Mouse (Mus musculus) left cerebral cortex, adult 8-10 months (tissue): ENCODE measurements around the gene Gfpt1. TPM values are rescaled to one million over a fixed set of nuclear protein-coding genes. Genes with fewer than 3 reads are reported as not detected.
"Not testable (repeated sequence)": the region's sequence is repeated elsewhere in the genome, so short reads cannot be mapped to it uniquely, and the experiment has no call there.

Source experiments
- DNase-seq, 2 experiments: peaks; one replicate each; pipeline ENCODE4 v3.0.0; 2022; ENCODE audit warnings: low spot score in 2 of 2
- total RNA-seq, 4 experiments: library from RNA; stranded (reverse); gene quantifications; 2 replicates each; pipeline ENCODE4 v1.2.4; 2022

Gene Gfpt1
- total RNA-seq, 4 experiments from 2014 or later: 45.1 to 59.7 (median 50.4) TPM

DNA sequence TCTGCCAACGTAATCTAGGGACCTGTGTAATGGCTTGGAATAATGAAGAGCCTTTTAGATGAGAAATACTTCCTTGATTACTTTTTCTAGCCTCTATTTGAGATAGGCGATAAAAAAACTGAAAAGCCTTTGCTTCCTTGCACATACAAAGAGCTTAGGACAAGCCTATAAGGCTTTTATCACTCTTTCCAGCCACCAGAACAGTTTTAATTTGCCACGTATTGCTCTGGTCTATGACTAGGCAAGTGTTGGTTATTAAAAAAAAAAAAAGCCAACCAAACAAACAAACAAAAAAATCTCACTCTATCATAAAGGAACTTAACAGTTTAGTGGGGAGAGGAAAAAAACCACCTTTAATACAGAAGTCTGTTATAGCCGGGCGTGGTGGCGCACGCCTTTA, 1.2 kb upstream of the Gfpt1 start:
- no peak for DNase-seq

DNA sequence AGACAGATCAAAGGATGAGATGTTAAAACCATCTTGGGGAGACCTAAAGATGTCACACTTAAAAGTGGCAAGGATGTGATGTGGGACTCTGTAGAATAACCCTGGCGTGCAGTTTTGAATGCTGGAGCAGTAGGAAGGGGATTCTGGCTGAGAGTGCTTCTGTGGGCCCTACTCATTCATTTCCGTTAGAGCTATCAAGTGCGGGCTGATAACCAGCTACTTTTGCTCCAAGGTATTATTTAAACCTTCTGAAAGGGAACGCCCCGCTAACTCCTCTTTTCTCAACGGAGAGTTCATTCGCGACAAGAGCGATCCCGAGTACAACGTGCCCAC, 676 bp upstream of the Gfpt1 start:
- DNase-seq: no peak

DNA sequence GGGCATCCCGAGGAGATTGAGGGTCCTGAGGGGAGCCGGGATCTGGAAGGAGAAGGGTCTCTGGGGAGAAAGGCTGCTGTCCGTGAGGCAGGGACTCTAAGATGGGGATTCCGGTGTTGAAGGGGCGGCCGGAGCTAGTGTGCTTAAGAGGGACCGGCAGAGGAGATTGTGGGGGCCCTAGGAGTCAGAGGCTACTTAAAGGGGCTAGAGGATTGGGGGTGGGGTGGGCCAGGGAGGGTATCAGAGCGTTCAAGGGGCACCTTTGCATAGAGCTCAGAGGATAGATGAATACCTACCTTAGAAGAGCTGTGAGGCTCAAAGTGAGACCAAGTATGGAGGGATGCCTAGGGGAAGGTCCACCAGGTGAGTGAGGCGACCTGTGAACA, 478 bp downstream of the Gfpt1 start:
- DNase-seq: no peak

- no peak for DNase-seq
Measured at GRCm38 (mm10) chr6:87044895-87045294, 2.2 kb downstream of the Gfpt1 start.

DNA sequence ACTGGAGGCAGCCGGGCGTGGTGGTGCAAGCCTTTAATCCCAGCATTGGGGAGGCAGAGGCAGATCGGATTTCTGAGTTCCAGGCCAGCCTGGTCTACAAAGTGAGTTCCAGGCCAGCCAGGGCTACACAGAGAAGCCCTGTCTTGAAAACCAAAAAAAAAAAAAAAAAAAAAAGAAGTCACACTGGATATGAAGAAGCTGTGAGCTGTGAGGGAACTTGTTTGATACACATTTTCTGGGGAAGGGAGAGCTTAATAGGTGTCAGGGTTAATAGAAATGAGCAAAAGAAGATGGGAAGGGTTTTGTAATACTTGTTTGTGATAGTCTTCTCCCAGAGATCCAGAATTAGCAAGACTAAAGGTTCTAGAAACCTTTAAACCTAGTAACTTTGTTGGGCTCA, 2.9 kb downstream of the Gfpt1 start:
- no peak for DNase-seq

- not testable (repeated sequence) for DNase-seq
Measured at GRCm38 (mm10) chr6:87048712-87049111, 6.1 kb downstream of the Gfpt1 start.

DNA sequence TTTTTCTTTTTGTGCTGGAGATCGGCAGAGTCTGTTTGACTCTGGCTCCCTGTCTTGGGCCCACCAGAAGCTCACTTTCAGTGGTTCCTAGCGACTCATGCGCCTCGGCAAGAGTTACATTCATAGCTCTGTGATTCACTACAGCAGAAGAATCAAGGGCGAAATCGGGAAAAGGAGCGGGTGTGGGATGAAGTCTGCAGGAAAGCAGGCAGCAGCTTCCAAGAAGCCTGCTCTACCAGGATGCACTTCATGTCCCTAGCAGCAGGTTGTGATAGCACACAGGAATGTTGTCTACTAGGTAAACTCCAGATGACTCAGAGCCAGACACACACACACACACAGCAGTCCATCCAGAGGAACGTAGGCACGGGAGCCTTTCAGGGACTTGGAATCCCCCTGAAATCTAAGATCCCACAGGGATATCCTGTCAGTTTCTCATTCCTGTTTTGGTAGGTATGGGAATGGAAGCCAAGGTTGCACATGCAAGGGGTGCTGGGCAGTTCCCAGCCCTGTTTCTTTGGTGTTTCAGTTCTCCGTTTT, 9.3 kb downstream of the Gfpt1 start:
- peak in 1 of 2 experiments; percentile 48 for DNase-seq

DNA sequence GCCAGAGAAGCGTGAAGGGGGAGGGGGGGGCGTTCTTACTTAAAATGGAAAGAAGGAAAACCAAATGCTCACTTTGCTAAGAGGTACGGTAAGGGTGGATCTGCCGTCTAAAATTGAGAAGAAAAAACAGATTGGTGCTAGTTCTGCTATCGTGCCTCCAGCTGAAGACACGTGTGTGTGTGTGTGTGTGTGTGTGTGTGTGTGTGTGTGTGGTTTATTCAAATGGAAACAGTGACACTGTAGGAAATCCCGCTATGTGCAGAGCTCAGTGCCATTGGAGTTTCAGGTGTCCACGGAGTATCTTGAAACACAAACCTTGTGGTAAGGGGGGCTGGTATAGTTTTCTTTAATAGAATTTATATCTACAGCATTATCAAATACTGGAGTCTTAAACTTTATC, 11.5 kb downstream of the Gfpt1 start:
- no peak for DNase-seq

DNA sequence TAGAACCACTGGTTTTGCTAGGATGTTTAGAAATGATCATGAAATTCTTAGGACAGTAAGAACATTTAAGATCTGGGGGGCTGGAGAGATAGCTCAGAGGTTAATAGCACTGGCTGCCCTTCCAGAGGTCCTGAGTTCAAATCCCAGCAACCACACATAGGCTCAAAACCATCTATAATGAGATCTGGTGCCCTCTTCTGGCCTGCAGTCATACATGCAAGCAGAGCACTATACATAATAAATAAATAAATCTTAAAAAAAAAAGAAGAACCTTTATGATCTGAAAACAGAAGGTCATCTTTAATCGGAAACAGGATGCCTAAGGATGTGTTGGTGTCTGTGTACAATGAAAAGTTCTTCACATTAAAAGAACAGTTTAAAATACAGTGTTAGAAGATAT, 17.1 kb downstream of the Gfpt1 start:
- DNase-seq: no peak

- no peak for DNase-seq
Measured at GRCm38 (mm10) chr6:87063586-87063985, 20.9 kb downstream of the Gfpt1 start.

DNA sequence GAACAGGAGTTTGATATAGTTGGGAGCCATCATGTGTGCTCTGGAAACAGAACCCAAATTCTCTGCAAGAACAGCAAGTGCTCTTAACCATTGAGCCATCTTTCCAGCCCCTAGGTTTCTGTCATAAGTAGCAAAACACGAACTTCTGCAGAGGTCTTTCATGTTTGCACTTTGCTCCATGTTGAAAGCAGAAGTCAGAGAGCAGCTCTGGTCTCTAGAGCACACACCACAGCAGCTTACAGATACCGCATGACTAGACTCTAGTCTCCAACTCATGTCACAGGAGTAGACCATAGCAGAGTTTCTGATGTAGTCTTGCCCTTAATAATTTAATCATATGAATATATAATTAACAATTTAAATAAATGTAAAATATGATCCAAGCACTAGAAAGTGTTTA, 25.6 kb downstream of the Gfpt1 start:
- no peak for DNase-seq

- DNase-seq: no peak
Measured at GRCm38 (mm10) chr6:87069195-87069900, 26.7 kb downstream of the Gfpt1 start.

- DNase-seq: no peak
Measured at GRCm38 (mm10) chr6:87070641-87071040, 28.0 kb downstream of the Gfpt1 start.

DNA sequence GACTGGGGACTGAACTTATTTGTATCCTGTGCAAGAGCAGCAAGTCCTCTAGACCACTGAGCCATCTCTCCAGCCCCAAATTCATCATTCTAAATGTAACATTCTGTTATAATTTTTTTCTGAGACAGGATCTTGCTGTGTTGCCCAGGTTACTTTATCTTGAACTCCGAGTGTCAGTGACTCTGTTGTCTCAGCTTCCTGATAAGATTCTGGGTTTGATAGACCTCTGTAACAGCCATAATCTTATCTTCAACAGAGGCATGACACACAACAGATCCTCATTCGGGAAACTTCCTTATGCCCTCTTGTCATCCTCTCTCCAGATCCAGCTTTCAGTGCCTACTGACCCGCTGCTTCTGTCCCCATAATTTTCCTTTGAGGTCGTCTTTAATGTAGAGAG, 30.1 kb downstream of the Gfpt1 start:
- no peak for DNase-seq

- DNase-seq: no peak
Measured at GRCm38 (mm10) chr6:87075092-87075685, 32.5 kb downstream of the Gfpt1 start.

DNA sequence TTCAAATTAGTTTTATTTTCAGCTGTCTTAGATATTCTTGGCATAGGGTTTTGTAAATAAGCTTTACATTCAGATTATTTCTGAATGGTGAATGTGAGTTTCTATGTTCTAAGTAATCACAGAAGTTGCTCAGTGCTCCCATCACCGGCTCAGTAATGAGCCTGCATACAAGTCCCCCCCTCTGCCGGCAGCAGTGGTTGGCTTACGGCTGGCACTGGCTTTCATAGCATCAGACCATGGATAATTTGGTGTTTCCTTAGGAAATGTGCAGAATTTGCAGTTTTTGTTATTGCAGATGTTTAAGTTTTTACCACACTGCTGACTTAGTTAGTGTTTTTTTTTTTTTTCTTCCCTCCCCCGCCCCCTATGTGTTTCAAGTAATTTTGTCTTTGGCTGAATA, 36.8 kb downstream of the Gfpt1 start:
- DNase-seq: no peak

DNA sequence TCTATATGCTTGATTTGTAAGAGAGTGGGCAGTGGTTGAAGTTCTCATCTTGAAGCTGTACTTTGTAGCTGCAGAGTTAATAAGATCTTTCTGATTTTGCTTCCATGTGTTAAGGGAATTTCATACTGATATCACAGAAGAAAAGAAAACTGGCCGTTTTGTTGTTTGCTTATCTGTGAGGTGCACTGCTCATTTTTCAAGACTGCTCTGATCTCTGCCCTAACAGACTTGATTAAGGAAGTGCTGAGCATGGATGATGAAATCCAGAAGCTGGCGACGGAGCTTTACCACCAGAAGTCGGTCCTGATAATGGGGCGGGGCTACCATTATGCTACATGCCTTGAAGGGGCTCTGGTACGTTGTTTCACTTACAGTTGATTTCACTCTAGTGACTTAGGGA, 42.4 kb downstream of the Gfpt1 start:
- DNase-seq: no peak

DNA sequence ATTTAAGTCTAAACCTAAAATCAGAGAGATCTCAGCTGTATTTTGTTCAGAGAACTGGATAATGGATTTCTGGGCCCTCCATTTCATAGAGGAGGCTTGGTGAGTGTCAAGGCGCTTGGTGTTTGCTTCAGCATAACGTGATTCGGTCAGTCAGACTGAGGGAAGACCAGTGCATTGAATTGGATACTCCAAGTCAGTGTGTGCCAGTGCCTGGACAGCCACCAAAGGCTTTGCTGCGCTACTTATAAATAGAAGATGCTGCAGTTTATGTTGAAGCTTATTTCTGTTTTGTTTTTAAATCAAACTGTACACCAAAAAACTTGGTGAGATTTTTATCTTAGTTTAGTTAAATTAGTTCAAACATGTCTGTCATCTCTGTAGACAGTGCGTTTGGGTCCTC, 45.7 kb downstream of the Gfpt1 start:
- no peak for DNase-seq

- no peak for DNase-seq
Measured at GRCm38 (mm10) chr6:87090877-87091276, 48.2 kb downstream of the Gfpt1 start.

DNA sequence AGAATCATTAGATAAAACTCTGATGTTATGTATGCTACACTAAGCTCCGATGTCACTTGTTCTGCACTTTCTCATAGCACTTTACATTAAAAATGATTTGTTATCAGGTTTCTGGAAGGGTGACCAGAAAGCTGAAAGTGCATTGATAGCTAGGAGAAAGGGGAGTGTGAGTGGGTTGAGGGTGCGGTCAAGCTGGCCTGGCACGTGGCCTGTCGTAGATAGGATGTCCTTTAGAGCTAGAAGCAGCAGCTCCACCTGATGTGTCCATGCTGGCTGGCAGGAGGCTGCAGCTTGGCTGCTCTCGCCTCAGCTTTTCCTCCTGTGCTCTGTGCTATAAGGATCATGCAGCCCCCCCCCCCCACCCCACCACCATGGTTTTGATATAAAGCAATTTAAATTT, 49.8 kb downstream of the Gfpt1 start:
- DNase-seq: no peak

DNA sequence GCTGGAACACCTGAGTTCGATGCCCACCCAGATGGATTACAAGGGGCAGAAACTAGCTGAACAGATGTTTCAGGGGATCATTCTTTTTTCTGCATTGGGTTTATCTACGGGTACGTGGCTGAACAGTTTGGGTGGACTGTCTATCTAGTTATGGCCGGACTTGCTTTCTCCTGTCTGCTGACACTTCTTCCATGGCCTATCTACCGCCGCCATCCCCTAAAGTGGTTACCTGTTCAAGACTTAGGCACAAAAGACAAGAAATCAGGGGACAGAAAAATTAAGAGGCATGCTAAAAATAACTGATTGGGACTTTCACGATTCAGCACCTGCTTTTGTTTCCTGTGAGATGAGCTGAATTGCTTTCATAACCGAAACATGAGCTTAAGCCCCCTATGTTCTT, 51.0 kb downstream of the Gfpt1 start:
- not testable (repeated sequence) for DNase-seq

DNA sequence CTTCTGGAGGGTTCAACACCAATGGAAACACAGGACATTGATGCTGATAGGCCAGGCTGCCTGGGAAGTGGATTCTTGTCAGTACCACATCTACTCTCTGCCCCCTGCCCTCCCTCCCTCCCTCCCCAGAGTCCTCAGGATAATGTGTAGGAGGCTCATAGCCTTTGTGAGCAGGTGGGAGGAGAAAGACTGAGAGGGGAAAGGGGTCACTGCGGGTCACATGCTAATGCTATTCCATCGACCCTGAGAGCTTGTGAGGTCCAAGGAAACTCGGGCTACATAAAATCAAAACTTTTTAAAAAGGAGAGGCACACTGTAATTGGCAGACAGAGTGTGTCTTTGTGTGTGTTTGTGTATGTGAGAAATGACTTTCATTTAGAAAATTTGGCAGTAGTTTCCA, 56.6 kb downstream of the Gfpt1 start:
- DNase-seq: no peak

- no peak for DNase-seq
Measured at GRCm38 (mm10) chr6:87099671-87100296, 57.1 kb downstream of the Gfpt1 start.
